Mouse (Mus musculus): Measurements from ENCODE around the gene A730015C16Rik. TPM values are rescaled to one million over a fixed set of nuclear protein-coding genes. Genes with fewer than 3 reads are reported as not detected.

A730015C16Rik gene
- total RNA-seq (2021): under 1 TPM in 1 of 2 experiments, not detected in 1; 0.18 TPM
- long read RNA-seq, experiment 1: 0 reads
- long read RNA-seq, experiment 2: 0 reads

DNA sequence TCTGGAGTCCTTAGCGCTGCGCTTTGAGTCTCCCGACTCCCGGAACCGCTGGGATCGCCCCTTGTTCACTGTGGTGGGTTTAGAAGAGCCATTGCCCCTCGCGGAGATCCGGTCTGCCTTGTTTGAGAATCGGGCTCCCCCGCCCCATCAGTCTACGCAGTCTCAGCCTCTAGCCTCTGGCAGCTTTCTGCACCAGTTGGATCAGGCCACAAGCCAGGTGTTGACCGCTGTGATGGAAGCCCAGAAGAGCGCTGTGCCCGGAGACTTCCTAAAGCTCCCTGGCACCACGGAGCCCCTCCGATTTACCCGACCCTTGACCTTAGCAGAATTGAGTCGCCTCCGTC is at the start of gene A730015C16Rik:
Gene A730015C16Rik, minus strand, starts transcription at position 115 of the 344 bp plus-strand sequence.
- intact Hi-C loops (cut with DNase I; ENCODE audit: low total_unique reads): no loop called here
- DNase-seq: peak; percentile 39

- DNase-seq: no peak
- intact Hi-C loops (cut with DNase I; ENCODE audit: low total_unique reads): no loop called here
Measured at GRCm38 (mm10) chr4:108890876-108891275, 42.5 kb upstream of the A730015C16Rik start.

DNA sequence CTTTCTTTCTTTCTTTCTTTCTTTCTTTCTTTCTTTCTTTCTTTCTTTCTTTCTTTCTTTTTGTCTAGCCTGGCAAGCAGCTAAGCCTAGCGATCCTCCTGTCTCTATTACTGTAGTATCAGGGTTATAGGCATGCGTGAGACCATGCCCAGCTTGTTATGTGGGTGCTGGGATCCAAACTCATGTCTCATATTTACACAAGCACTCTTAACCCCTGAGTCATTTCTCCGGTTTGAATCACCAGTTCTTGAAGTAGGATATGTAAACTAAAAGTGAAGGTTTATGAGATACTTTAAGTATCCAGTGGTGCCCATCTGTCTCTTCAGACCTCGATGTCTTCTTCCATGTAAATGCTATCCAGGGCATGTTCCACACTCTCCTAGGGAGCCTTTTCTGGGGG is 39.0 kb upstream of the A730015C16Rik start:
- intact Hi-C loops (cut with DNase I; ENCODE audit: low total_unique reads): no loop called here
- DNase-seq: no peak

- intact Hi-C loops (cut with DNase I; ENCODE audit: low total_unique reads): no loop called here
- DNase-seq: no peak
Measured at GRCm38 (mm10) chr4:108883815-108884214, 35.4 kb upstream of the A730015C16Rik start.

DNA sequence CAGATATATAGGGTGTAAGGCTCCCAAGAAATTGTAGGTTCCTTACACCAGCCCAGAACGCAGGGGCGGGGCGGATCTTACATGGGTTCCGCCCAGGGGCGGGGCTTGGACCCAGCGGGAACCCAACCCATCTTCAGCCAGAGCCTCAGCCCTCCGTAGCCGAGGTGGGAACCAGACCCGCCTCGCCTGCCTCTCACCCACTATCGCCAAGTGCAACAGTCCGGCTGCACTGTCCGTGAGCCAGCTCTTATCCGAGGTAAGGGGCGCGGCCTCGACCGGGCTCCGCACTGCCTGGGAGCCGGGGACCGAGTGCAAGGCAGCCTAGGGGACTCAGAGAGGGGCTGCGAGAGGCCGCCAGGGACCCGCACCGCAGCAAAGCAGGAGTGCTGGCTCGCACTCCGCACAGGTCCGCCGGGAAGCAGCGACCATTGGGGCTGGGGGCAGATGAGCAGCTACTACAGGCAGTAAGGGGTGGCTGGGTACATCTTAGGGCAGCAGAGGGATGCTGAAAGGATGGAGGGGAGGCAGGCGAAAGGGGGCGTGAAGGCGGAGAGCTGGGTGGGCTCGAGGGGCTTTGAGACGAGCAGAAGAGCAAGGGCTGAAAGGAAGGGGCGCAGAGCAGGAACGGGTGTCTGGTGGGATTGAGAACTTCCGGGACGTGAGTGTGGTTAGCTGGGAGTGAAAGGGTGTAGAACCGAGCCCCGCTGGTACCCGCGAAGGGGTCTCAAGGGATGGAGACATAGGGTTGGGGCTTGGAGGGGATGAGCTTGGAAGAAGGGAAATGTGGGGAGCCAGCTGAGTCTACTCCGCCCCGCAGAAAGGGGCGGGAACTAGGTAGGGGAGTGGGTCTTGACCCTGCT is 30.8 kb upstream of the A730015C16Rik start, which contains the start of gene Rab3b:
Gene Rab3b, plus strand, starts transcription at position 101 of the 860 bp plus-strand sequence.
- DNase-seq: peak; percentile 28
- intact Hi-C loops (cut with DNase I; ENCODE audit: low total_unique reads): loop anchor here (10.0 kb wide), 1 partner anchor 286 kb away; no protein-coding TSS in a partner anchor

GRCm38 (mm10) chr4:108877901-108878300 is 29.5 kb upstream of the A730015C16Rik start:
- intact Hi-C loops (cut with DNase I; ENCODE audit: low total_unique reads): loop anchor here (10.0 kb wide), 1 partner anchor 287 kb away; no protein-coding TSS in a partner anchor

DNA sequence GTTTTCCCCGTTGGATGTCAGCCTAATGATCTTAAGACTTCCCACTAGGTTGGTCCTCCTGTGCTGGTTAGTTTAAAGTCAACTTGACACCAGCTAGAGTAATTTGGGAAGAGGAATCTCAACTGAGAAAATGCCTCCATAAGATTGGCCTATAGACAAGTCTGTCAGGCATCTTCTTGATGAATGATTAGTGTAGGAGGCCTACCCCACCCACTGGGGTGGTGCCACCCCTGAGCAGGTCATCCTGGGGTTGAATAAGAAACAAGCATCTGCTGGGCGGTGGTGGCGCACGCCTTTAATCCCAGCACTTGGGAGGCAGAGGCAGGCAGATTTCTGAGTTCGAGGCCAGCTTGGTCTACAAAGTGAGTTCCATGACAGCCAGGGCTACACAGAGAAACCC is 25.3 kb upstream of the A730015C16Rik start:
- intact Hi-C loops (cut with DNase I; ENCODE audit: low total_unique reads): loop anchor here (5.0 to 10.0 kb wide), 2 partner anchors 104 to 291 kb away; no protein-coding TSS in a partner anchor
- DNase-seq: no peak

More at GRCm38 (mm10) chr4:108877901-108878300, 29.5 kb upstream of the A730015C16Rik start:
- DNase-seq: no peak

DNA sequence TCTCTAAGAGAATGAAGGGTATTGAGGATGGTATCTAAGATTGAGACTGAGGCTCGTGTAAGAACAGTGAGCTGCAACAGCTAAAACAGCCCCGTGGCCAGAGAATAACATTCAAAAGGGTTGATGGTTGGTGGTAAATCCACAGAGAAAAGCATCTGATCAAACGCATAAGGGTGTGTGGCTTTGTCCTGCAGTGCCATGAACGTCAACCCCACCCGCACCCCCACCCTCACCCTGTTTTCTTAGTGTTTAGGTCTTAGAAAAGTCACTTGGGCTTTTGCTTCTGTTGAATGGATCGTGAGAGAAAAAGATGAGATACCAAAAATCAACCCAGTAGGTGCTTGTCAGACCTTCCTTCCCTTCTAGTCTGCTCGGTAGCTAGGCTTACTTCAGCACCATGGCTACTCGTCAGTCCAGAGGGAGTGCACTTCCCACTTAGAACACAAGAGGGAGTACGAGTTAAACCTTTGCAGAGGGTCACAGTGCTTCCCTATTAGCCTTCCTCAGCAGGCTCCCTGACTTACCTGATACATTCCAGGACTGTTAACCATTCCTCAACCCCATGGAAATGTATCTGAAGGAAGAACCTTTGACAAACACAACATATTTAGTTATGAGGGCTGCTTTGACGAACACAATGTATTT is 21.4 kb upstream of the A730015C16Rik start:
- intact Hi-C loops (cut with DNase I; ENCODE audit: low total_unique reads): loop anchor here (5.0 to 10.0 kb wide), 2 partner anchors 107 to 295 kb away; no protein-coding TSS in a partner anchor
- peak; percentile 61 for DNase-seq

DNA sequence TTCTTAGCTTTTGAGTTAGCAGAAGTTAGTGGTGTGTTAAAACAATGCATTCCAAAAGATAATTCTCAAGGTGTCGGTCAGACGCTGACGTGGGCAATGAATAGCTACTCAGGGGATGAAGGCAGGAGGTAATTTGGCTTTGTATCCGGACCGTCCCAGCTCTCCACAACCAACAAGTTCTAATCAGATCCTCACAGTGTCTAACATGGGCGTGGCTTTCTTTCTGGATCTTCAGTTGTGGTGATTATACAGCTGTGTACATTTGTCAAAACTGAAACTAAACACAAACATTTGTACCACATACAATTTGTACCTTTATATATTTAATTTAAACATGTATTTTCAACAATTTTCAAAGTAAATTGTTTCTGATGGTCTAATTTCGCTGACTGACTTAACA is 18.4 kb upstream of the A730015C16Rik start:
- no peak for DNase-seq
- intact Hi-C loops (cut with DNase I; ENCODE audit: low total_unique reads): no loop called here

DNA sequence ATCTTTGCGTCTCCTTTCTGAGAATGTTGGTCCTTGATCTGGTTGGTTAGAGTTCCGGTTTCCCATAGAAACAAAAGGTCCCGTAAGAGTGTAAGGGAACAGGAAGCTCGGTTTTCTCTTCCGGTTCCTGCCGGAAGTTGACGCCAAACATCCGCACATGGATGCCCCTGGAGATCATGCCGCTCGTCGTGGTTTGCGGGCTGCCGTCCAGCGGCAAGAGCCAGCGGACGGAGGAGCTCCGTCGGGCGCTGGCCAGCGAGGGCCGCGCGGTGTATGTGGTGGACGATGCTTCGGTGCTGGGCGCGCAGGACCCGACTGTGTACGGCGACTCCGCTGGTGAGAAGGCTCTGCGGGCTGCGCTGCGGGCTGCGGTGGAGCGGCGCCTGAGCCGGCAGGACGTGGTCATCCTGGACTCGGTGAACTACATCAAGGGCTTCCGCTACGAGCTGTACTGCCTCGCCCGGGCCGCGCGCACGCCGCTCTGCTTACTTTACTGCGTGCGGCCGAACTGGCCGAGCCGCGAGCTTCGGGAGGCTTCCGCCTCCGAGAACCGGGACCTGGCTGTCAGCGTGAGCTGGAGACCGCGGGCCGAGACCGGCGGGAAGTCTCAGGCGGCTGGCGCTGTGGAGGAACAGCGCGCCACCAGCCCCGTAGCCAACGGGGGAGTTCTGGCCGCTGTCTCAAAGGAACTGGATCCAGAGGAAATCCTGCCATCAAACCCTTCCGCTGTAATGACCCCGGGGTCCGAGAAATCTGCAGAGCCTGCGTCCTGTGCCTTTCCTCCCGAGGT is 509 bp downstream of the A730015C16Rik start, which contains the start of gene Kti12:
Gene Kti12, plus strand, starts transcription at position 71 of the 790 bp plus-strand sequence.
- intact Hi-C loops (cut with DNase I; ENCODE audit: low total_unique reads): no loop called here
- DNase-seq: peak; percentile 84

GRCm38 (mm10) chr4:108845824-108846569 is 2.4 kb downstream of the A730015C16Rik start:
- intact Hi-C loops (cut with DNase I; ENCODE audit: low total_unique reads): no loop called here
- no peak for DNase-seq

- DNase-seq: no peak
- intact Hi-C loops (cut with DNase I; ENCODE audit: low total_unique reads): no loop called here
Measured at GRCm38 (mm10) chr4:108843336-108843735, 5.1 kb downstream of the A730015C16Rik start.

- intact Hi-C loops (cut with DNase I; ENCODE audit: low total_unique reads): no loop called here
- DNase-seq: no peak
Measured at GRCm38 (mm10) chr4:108841920-108842578, 6.4 kb downstream of the A730015C16Rik start.

GRCm38 (mm10) chr4:108838031-108838430 is 10.4 kb downstream of the A730015C16Rik start:
- no peak for DNase-seq

DNA sequence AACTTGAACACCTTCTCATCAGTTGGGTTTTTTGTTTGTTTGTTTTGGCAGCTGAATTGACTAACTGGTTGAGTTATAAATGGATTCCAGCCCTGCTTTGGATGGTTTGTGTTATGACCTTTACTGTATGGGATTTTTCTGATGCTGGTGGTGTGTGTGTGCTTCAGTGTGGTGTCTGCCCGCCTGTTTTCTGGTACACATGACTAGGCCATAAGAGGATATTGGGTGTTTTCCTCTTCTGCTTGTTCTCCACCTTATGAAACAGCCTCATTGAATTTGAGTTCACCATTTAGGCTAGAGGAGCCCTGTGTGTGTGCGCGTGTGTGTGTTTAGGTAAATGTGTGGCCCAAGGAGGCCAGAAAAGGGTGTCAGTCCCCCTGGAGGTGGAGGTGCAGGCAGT is 12.9 kb downstream of the A730015C16Rik start:
- DNase-seq: no peak
- intact Hi-C loops (cut with DNase I; ENCODE audit: low total_unique reads): no loop called here

More at GRCm38 (mm10) chr4:108838031-108838430, 10.4 kb downstream of the A730015C16Rik start:
- intact Hi-C loops (cut with DNase I; ENCODE audit: low total_unique reads): no loop called here

DNA sequence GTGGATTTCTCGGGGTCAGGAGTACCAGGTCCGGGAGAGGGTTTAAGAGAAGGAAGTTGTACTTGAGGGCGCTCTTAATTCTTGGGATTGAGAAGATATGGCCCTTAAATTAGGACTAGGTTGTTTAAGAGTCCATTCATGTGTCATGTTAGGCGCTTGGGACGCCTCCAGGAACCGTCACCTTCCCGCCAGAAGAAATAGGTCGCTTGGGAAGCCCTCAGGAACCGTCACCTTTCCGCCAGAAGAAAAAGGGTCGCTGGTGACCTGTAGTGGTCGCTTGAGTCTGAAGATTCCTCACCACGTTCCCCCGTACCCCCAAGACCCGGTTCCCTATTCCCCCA is 13.5 kb downstream of the A730015C16Rik start:
- no peak for DNase-seq
- intact Hi-C loops (cut with DNase I; ENCODE audit: low total_unique reads): no loop called here

GRCm38 (mm10) chr4:108834115-108834970 is 14.1 kb downstream of the A730015C16Rik start, which contains the start of gene Txndc12:
Txndc12 (plus strand) TSS chr4:108834601.
- intact Hi-C loops (cut with DNase I; ENCODE audit: low total_unique reads): no loop called here
- DNase-seq: peak; percentile 86

GRCm38 (mm10) chr4:108833828-108834114 is 14.6 kb downstream of the A730015C16Rik start:
- intact Hi-C loops (cut with DNase I; ENCODE audit: low total_unique reads): no loop called here
- no peak for DNase-seq
